Mouse (Mus musculus): ENCODE results near the gene Rasa3. TPM values are rescaled to one million over a fixed set of nuclear protein-coding genes. Genes with fewer than 3 reads are reported as not detected.

The Rasa3 gene
- polyA plus RNA-seq, 1 experiment from 2014 or later, result 30.4 TPM

GRCm38 (mm10) chr8:13531602-13532171 lies 145.7 kb downstream of the Rasa3 start:
- WGBS, result 68% methylated on average over 9 of the region's 9 CpGs

GRCm38 (mm10) chr8:13530941-13531340 lies 146.5 kb downstream of the Rasa3 start:
- H3K9me3 ChIP-seq, result peaks cover 7% of the 10 kb centered on the region; the same call in 1 of the 2 replicates
- no peak overlapping the region for H3K4me2 ChIP-seq (replicated peaks)
- H3K4me3 ChIP-seq, result no peak overlapping the region
- no peak overlapping the region for H3K9ac ChIP-seq
- peaks cover 23% of the 10 kb centered on the region for H3K4me1 ChIP-seq
- peak; percentile 84 for ATAC-seq (ENCODE audit: low FRiP score, low read depth)
- no peaks in the 10 kb centered on the region for H3K36me3 ChIP-seq
- 29% methylated on average over 5 of the region's 5 CpGs for WGBS
- no peak overlapping the region for H3K27ac ChIP-seq
- H3K27me3 ChIP-seq (replicated peaks), result no peaks in the 10 kb centered on the region

More at GRCm38 (mm10) chr8:13531602-13532171, 145.7 kb downstream of the Rasa3 start:
- Histone ChIP-seq H3K9ac (no peak overlapping the region), H3K4me2 (replicated peaks) (no peak overlapping the region), H3K36me3 (no peaks in the 10 kb centered on the region), H3K27me3 (replicated peaks) (no peaks in the 10 kb centered on the region), H3K27ac (no peak overlapping the region), H3K4me1 (peaks cover 23% of the 10 kb centered on the region), H3K4me3 (no peak overlapping the region), H3K9me3 (peaks cover 7% of the 10 kb centered on the region; the same call in 1 of the 2 replicates)
- ATAC-seq (ENCODE audit: low FRiP score, low read depth), result no peak

DNA sequence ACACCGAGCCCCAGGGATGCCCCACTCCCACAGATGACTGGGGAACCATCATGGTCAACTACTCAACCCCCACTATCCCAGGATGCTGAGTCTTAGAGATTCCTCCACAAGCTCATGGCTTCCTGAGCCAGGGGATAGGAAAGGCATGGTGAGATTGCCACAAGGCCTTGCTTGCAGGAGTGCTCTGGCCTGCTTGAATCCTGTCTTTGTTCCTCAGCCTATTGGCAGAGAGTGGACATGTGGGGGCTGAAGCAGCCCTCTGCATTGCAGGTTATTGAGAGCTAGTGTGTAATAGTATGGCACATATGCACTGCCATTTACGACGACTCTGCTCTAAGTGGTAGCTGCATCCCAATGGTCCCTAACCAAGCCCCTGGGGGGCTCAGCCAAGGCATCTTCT lies 147.0 kb downstream of the Rasa3 start:
- Histone ChIP-seq H3K36me3 (no peaks in the 10 kb centered on the region), H3K27me3 (replicated peaks) (no peaks in the 10 kb centered on the region), H3K9ac (no peak overlapping the region), H3K4me1 (peaks cover 23% of the 10 kb centered on the region), H3K4me3 (no peak overlapping the region), H3K9me3 (peaks cover 7% of the 10 kb centered on the region; the same call in 1 of the 2 replicates), H3K4me2 (replicated peaks) (no peak overlapping the region), H3K27ac (no peak overlapping the region)
- ATAC-seq (ENCODE audit: low FRiP score, low read depth), result peak; percentile 46; the same call in 1 of the 2 replicates
- 81% methylated on average over 3 of the region's 3 CpGs for WGBS

DNA sequence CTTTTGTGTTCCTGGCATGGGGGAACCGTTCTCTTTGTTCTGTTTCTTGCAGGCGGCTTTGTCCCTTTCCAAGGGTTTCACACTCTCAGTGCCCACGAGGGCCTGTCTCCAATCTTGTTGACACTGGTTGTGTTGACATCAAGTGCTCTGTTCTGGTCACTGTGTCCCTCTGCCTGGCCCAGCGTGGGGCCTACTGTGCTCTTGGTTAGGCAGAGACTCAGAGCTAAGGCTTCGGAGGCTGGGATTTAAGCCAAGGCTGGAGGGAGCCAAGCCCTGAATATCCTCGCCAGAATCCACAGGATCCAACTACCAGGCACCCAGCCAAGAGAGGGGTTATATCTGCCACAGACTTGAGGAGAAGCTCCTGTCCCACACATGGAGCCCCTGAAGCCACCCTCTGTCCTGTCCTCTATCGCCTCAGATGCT lies 147.5 kb downstream of the Rasa3 start:
- Histone ChIP-seq H3K27me3 (replicated peaks) (no peaks in the 10 kb centered on the region), H3K4me1 (peaks cover 23% of the 10 kb centered on the region), H3K4me3 (no peak overlapping the region), H3K9me3 (peaks cover 7% of the 10 kb centered on the region; the same call in 1 of the 2 replicates), H3K4me2 (replicated peaks) (no peak overlapping the region), H3K36me3 (no peaks in the 10 kb centered on the region), H3K27ac (no peak overlapping the region), H3K9ac (no peak overlapping the region)
- WGBS, result 77% methylated on average over 7 of the region's 7 CpGs
- ATAC-seq (ENCODE audit: low FRiP score, low read depth), result no peak

DNA sequence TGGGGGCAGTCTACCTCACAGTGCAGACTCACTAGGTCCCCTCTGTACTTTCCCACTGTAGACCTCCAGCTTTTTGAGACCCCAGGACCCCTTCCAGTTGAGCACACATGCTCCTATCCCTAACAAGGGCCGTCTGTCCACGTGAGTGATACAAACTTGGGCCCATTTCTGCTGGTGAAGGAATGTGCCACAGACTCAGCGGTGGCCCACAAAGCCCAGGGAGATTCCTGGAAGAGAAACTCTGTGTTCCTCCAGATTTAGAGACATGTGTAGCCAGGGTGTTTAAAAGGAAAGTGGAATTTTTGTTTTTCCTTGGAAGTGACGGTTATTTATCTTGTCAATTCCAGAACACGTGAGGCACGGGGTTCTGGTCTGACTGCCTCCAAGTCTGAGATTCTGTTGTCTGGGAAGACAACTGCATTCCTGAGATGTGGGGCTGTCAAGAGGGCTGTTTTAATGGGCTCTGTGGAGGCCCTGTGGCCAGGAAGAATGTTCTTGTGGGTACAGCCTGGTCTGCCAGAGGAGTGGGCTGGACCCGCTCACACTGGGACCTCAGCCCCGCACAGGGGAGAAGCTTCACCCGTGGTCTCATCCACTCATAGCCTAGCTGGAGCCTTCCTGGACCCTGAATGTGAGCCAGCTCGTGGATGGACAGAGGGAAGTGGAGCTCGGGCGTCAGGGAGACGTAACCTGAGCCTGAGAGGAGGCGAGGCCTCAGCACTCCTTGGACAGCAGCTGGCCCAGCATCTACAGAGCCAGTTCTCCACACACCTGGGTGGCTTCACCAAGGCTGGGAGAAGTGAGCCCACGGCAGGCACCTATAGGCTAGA lies 148.2 kb downstream of the Rasa3 start:
- Histone ChIP-seq H3K4me3 (no peak overlapping the region), H3K27me3 (replicated peaks) (no peaks in the 10 kb centered on the region), H3K27ac (no peak overlapping the region), H3K9ac (no peak overlapping the region), H3K4me1 (peaks cover 23% of the 10 kb centered on the region), H3K36me3 (no peaks in the 10 kb centered on the region), H3K4me2 (replicated peaks) (no peak overlapping the region), H3K9me3 (peaks cover 7% of the 10 kb centered on the region; the same call in 1 of the 2 replicates)
- no peak for ATAC-seq (ENCODE audit: low FRiP score, low read depth)
- 67% methylated on average over 15 of the region's 15 CpGs for WGBS

DNA sequence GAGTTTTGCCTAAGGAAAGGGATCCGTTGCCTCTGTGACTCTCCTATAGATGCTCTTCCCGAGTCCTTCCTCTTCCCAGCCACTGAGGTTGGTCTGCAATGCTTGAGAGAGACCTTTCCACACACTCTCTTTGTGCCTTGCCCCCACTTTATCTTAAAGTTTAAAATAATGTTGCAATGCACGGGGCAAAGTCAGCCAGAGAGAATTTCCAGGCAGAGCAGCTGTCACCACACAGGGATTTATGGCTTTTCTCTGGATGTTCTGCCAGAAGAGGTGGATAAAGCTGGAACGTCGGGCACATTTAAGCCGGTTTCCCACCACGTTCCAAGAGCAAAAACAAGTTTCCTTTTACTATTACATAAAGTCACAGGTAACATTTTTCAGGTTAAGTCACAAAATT lies 156.0 kb downstream of the Rasa3 start:
- Histone ChIP-seq H3K9ac (no peak overlapping the region), H3K4me1 (no peaks in the 10 kb centered on the region)
- WGBS, result 64% methylated on average over 7 of the region's 7 CpGs

GRCm38 (mm10) chr8:13520349-13520748 lies 157.1 kb downstream of the Rasa3 start:
- WGBS, result 74% methylated on average over 6 of the region's 6 CpGs

More for the DNA sequence above, 156.0 kb downstream of the Rasa3 start:
- Histone ChIP-seq H3K9me3 (no peaks in the 10 kb centered on the region), H3K27me3 (replicated peaks) (no peaks in the 10 kb centered on the region), H3K36me3 (no peaks in the 10 kb centered on the region), H3K4me3 (no peak overlapping the region), H3K4me2 (replicated peaks) (no peak overlapping the region), H3K27ac (no peak overlapping the region)
- no peak for ATAC-seq (ENCODE audit: low FRiP score, low read depth)

GRCm38 (mm10) chr8:13519503-13519902 lies 157.9 kb downstream of the Rasa3 start:
- Histone ChIP-seq H3K27ac (no peak overlapping the region), H3K4me3 (no peak overlapping the region), H3K4me1 (no peaks in the 10 kb centered on the region), H3K4me2 (replicated peaks) (no peak overlapping the region), H3K27me3 (replicated peaks) (no peaks in the 10 kb centered on the region), H3K36me3 (no peaks in the 10 kb centered on the region), H3K9me3 (no peaks in the 10 kb centered on the region), H3K9ac (no peak overlapping the region)
- no peak for ATAC-seq (ENCODE audit: low FRiP score, low read depth)
- 90% methylated on average over 9 of the region's 9 CpGs for WGBS

More at GRCm38 (mm10) chr8:13520349-13520748, 157.1 kb downstream of the Rasa3 start:
- no peak overlapping the region for H3K4me2 ChIP-seq (replicated peaks)
- no peaks in the 10 kb centered on the region for H3K4me1 ChIP-seq
- ATAC-seq (ENCODE audit: low FRiP score, low read depth), result no peak
- no peak overlapping the region for H3K27ac ChIP-seq
- H3K27me3 ChIP-seq (replicated peaks), result no peaks in the 10 kb centered on the region
- no peaks in the 10 kb centered on the region for H3K36me3 ChIP-seq
- no peak overlapping the region for H3K4me3 ChIP-seq
- no peak overlapping the region for H3K9ac ChIP-seq
- H3K9me3 ChIP-seq, result no peaks in the 10 kb centered on the region

DNA sequence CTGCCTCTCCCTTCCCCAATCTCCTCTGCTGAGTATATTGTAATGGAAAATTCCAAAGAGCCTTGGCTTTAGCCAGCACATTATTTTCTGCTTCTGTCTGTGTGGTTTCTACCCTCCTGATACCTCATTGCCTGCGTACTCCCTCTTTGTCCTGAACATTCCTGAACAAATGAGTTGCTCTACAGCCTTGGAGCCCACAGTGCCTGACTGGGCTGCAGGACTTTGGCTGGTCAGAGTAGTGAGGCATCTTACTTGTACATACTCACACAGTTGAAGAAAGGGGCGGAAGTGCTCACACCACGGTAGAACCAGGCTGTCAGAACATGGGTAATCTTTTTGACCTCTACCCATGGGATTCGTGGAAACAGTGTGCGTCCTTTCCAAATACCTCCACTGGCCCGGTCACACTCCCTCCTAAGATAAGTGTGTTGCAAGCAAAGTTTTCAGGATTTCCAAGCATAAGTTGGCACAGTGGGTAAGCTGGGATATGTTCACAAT lies 160.1 kb downstream of the Rasa3 start:
- H3K9ac ChIP-seq, result no peak overlapping the region
- 93% methylated on average over 6 of the region's 6 CpGs for WGBS
- no peak overlapping the region for H3K4me3 ChIP-seq
- H3K4me2 ChIP-seq (replicated peaks), result no peak overlapping the region
- ATAC-seq (ENCODE audit: low FRiP score, low read depth), result no peak
- no peaks in the 10 kb centered on the region for H3K9me3 ChIP-seq
- H3K4me1 ChIP-seq, result no peaks in the 10 kb centered on the region
- H3K27ac ChIP-seq, result no peak overlapping the region
- H3K27me3 ChIP-seq (replicated peaks), result no peaks in the 10 kb centered on the region
- no peaks in the 10 kb centered on the region for H3K36me3 ChIP-seq

Other genes starting within 250 kb of the Rasa3 start
- gene Tmem255b, start 242.4 kb downstream of the Rasa3 start, polyA plus RNA-seq (2016; fragmentation: Nextera tagmentation; extraction: Ambion mirVana), result 0.22 and 0.27 TPM in 2 replicates
- gene Gas6, start 183.1 kb downstream of the Rasa3 start, polyA plus RNA-seq (2016; fragmentation: Nextera tagmentation; extraction: Ambion mirVana), result 15.0 and 18.4 TPM in 2 replicates
- not detected in 2 replicates for gene 1700029H14Rik, start 115.1 kb downstream of the Rasa3 start, polyA plus RNA-seq (2016; fragmentation: Nextera tagmentation; extraction: Ambion mirVana)
- 0.92 and 1.2 TPM in 2 replicates for gene Cfap97d2, start 28.3 kb upstream of the Rasa3 start, polyA plus RNA-seq (2016; fragmentation: Nextera tagmentation; extraction: Ambion mirVana)
- 202 and 221 TPM in 2 replicates for gene Cdc16, start 80.1 kb upstream of the Rasa3 start, polyA plus RNA-seq (2016; fragmentation: Nextera tagmentation; extraction: Ambion mirVana)
- gene Upf3a, start 108.0 kb upstream of the Rasa3 start, polyA plus RNA-seq (2016; fragmentation: Nextera tagmentation; extraction: Ambion mirVana), result 41.0 and 44.0 TPM in 2 replicates
- gene AF366264, start 160.8 kb upstream of the Rasa3 start, polyA plus RNA-seq (2016; fragmentation: Nextera tagmentation; extraction: Ambion mirVana), result not detected in 2 replicates
- 47.1 and 49.0 TPM in 2 replicates for gene Champ1, start 192.0 kb upstream of the Rasa3 start, polyA plus RNA-seq (2016; fragmentation: Nextera tagmentation; extraction: Ambion mirVana)
- gene Coprs, start 212.7 kb upstream of the Rasa3 start, polyA plus RNA-seq (2016; fragmentation: Nextera tagmentation; extraction: Ambion mirVana), result 79.9 and 86.8 TPM in 2 replicates

All from neural tube, embryonic 12.5 days (tissue).